Mouse (Mus musculus) cortical plate, adult 2 months (tissue): ENCODE results near the gene Tmem98. TPM values are rescaled to one million over a fixed set of nuclear protein-coding genes. Genes with fewer than 3 reads are reported as not detected.

ENCODE experiments used
- H3K27ac ChIP-seq: fragments of 200-500 bp; 2 replicates; pipeline ENCODE4 v1.5.1; 2012; ENCODE audit warnings: low read length, control low read depth, inconsistent platforms; ENCODE audit not compliant: insufficient read depth
- H3K4me1 ChIP-seq: fragments of 200-500 bp; 2 replicates; pipeline ENCODE4 v1.6.1; 2011; ENCODE audit warnings: low read length; ENCODE audit not compliant: control insufficient read depth, insufficient read depth
- H3K4me3 ChIP-seq: fragments of 200-500 bp; 2 replicates; pipeline ENCODE4 v1.5.1; 2011; ENCODE audit warnings: mild to moderate bottlenecking, low read length, control low read depth; ENCODE audit not compliant: insufficient read depth
- CTCF ChIP-seq: fragments of 200-500 bp; IDR thresholded peaks from 2 replicates; pipeline ENCODE4 v1.5.1; 2011; ENCODE audit warnings: mild to moderate bottlenecking, control low read depth, low read length; ENCODE audit not compliant: insufficient read depth; ENCODE audit errors: extremely low read depth
- POLR2A ChIP-seq: fragments of 200-500 bp; IDR thresholded peaks from 2 replicates; pipeline ENCODE4 v1.6.1; 2011; ENCODE audit warnings: mild to moderate bottlenecking, low read length, control low read depth; ENCODE audit not compliant: insufficient read depth; ENCODE audit errors: extremely low read depth
- polyA plus RNA-seq: library from polyadenylated mRNA; depleted of rRNA; stranded (reverse); fragments of >200 nt; gene quantifications from 2 replicates; pipeline ENCODE4 v1.2.3, GENCODE M21; 2012; rRNA removed

Tmem98 gene
- polyA plus RNA-seq, 1 experiment = 22.7 TPM

- TF ChIP-seq CTCF (no peak), POLR2A (no peak)
- Histone ChIP-seq H3K27ac (no peak overlapping the region), H3K4me3 (no peak overlapping the region)
These were observed 36.1 kb downstream of the Tmem98 start for GRCm38 (mm10) chr11:80846115-80846514.

GRCm38 (mm10) chr11:80848131-80848530 lies 38.2 kb downstream of the Tmem98 start:
- Histone ChIP-seq H3K4me3 (no peak overlapping the region), H3K4me1 (peaks cover 3% of the 10 kb centered on the region), H3K27ac (no peak overlapping the region)
- TF ChIP-seq POLR2A (no peak), CTCF (no peak)

More at GRCm38 (mm10) chr11:80846115-80846514, 36.1 kb downstream of the Tmem98 start:
- no peaks in the 10 kb centered on the region for H3K4me1 ChIP-seq

- TF ChIP-seq CTCF (peak; percentile 26; the same call in 1 of the 2 replicates), POLR2A (no peak)
- H3K4me3 ChIP-seq = no peak overlapping the region
- peaks cover 3% of the 10 kb centered on the region for H3K4me1 ChIP-seq
- H3K27ac ChIP-seq = no peak overlapping the region
These were observed 41.9 kb downstream of the Tmem98 start for GRCm38 (mm10) chr11:80851859-80852258.

- TF ChIP-seq CTCF (no peak), POLR2A (no peak)
- Histone ChIP-seq H3K27ac (no peak overlapping the region), H3K4me1 (peaks cover 3% of the 10 kb centered on the region), H3K4me3 (no peak overlapping the region)
These were observed 43.0 kb downstream of the Tmem98 start for GRCm38 (mm10) chr11:80853014-80853413.

GRCm38 (mm10) chr11:80854430-80854829 lies 44.5 kb downstream of the Tmem98 start:
- TF ChIP-seq CTCF = no peak
- no peak for TF ChIP-seq POLR2A
- H3K4me1 ChIP-seq = peaks cover 3% of the 10 kb centered on the region
- no peak overlapping the region for H3K27ac ChIP-seq
- H3K4me3 ChIP-seq = no peak overlapping the region

GRCm38 (mm10) chr11:80854908-80855307 lies 44.9 kb downstream of the Tmem98 start:
- TF ChIP-seq CTCF (no peak), POLR2A (no peak)
- peaks cover 3% of the 10 kb centered on the region for H3K4me1 ChIP-seq

GRCm38 (mm10) chr11:80856827-80857226 lies 46.9 kb downstream of the Tmem98 start:
- Histone ChIP-seq H3K27ac (no peak overlapping the region), H3K4me1 (peaks cover 3% of the 10 kb centered on the region), H3K4me3 (no peak overlapping the region)
- TF ChIP-seq CTCF = no peak
- no peak for TF ChIP-seq POLR2A

More at GRCm38 (mm10) chr11:80854908-80855307, 44.9 kb downstream of the Tmem98 start:
- Histone ChIP-seq H3K27ac (no peak overlapping the region), H3K4me3 (no peak overlapping the region)

- Histone ChIP-seq H3K27ac (no peak within 1 kb of the TSS), H3K4me3 (no peak within 1 kb of the TSS), H3K4me1 (no peaks in the 10 kb centered on the region)
- TF ChIP-seq POLR2A = no peak
- TF ChIP-seq CTCF = no peak
These were observed 48.1 kb downstream of the Tmem98 start, which contains the start of gene Spaca3 for GRCm38 (mm10) chr11:80858065-80858464. Spaca3 (plus strand) TSS chr11:80858365.

GRCm38 (mm10) chr11:80862941-80863340 lies 53.0 kb downstream of the Tmem98 start:
- H3K4me3 ChIP-seq = no peak overlapping the region
- no peak for TF ChIP-seq POLR2A
- no peak for TF ChIP-seq CTCF
- H3K27ac ChIP-seq = no peak overlapping the region
- no peaks in the 10 kb centered on the region for H3K4me1 ChIP-seq

GRCm38 (mm10) chr11:80868039-80868438 lies 58.1 kb downstream of the Tmem98 start:
- no peaks in the 10 kb centered on the region for H3K4me1 ChIP-seq
- TF ChIP-seq POLR2A (no peak), CTCF (no peak)
- H3K4me3 ChIP-seq = no peak overlapping the region
- no peak overlapping the region for H3K27ac ChIP-seq

Other genes with a start within 250 kb of the Tmem98 start
- 8.9 and 11.5 TPM in 2 replicates for gene Myo1d, start 30.1 kb upstream of the Tmem98 start, polyA plus RNA-seq
- gene Spaca3, start 48.2 kb downstream of the Tmem98 start, polyA plus RNA-seq = not detected in 2 replicates